ENCODE assay signal across 22 mouse cellular contexts in the genomic region with DNA sequence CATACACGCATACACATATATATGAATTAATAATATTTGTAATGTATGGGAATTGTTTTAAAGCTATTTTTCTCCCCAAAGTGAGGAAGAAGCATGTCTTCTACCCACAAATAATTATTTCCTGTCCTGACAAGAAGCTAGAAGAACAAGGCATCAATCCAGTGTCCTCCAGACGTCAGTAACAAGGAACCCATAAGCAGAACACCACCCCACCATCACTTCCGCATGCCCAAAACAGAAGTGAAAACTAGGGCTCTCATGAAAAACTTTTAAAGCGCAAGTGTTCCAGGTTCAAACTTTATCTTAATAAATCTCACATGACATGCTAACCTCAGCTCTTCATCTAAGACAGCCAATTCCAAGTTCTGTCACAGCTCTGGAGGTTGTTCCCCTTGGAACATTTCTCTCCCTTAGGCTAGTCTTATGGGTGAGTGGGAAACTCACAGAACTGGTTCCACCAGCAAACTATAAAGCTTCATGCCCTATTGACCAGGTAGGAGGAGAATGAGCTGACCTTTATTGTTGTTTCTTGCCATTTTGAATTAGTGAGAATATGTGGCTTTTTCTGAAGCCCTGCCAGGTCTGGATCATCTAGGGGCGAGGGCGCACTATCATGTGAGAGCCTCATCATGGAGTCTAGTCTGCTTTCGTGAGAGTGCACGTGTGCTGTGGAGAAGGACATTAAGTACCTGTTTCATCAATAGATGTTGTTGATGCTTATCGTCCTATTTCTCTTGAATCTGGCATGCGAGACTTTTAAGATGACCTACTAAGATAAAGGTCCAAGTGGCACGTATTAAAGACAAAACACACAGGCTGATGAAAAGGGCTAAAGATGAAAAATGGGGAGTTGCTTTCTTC.
A peak's percentile ranks its signal among the peaks of the same experiment; 100 is the strongest.
DNase-seq lines count a peak whose midpoint lies in the region; ATAC-seq and TF ChIP-seq lines count a peak whose summit lies in the region.
"Had no signal": no experiment of that assay in that cellular context is flagged by ENCODE, and none has a peak within 500 bp of the region (broad histone marks: within the 10 kb centered on the region; RNA-seq: fewer than 3 reads in every experiment).

No protein-coding gene starts in this region.

- WGBS in intestine, embryonic 15.5 days = 79% methylated on average over 11 of the region's 11 CpGs
- WGBS in intestine, postnatal 0 days = 74% methylated on average over 11 of the region's 11 CpGs
- WGBS in kidney, postnatal 0 days = 76% methylated on average over 11 of the region's 11 CpGs

- peak; percentile 84 for ATAC-seq in intestine, embryonic 15.5 days
- ATAC-seq in intestine, postnatal 0 days = no peak
- ATAC-seq in kidney, postnatal 0 days (replicated peaks; ENCODE audit: low FRiP score, low read depth) = peak; percentile 69
- peak; percentile 74 for ATAC-seq in megakaryocyte progenitor cell, adult 5-6 weeks (replicated peaks; ENCODE audit: poor library complexity)
- ATAC-seq in frontal cortex, adult (ENCODE audit: low TSS enrichment) = no peak
- ATAC-seq: liver, postnatal 0 days; lung, postnatal 0 days had no signal

- DNase-seq in kidney, postnatal 0 days (ENCODE audit: low spot score) = no peak
- DNase-seq in kidney, postnatal 4 days = no peak
- DNase-seq in fat pad, adult 2 months (ENCODE audit: extremely low read depth, low read depth, low spot score) = peak; percentile 78
- DNase-seq in ovary, postnatal 10 days (ENCODE audit: low spot score) = no peak
- DNase-seq: cerebellum, adult 11 months; cerebellum, postnatal 10 days; gastrocnemius, adult 2 months; heart, postnatal 10 days; liver; liver, postnatal 0 days; retina, postnatal 1 day; right cerebral cortex, postnatal 25 days; thymus, postnatal 25 days had no signal

- H3K4me3 ChIP-seq in intestine, embryonic 15.5 days (replicated peaks) = no peak overlapping the region
- H3K4me3 ChIP-seq in intestine, postnatal 0 days (ENCODE audit: low read depth, low read length) = no peak overlapping the region
- H3K4me3 ChIP-seq in kidney, postnatal 0 days (replicated peaks; ENCODE audit: low read depth, low read length) = no peak overlapping the region
- H3K4me3 ChIP-seq: gastrocnemius, adult 2 months; heart, embryonic 12.5 days; limb, embryonic 10.5 days; midbrain, embryonic 12.5 days had no signal

- H3K27me3 ChIP-seq in intestine, embryonic 15.5 days (replicated peaks) = no peaks in the 10 kb centered on the region
- H3K27me3 ChIP-seq in intestine, postnatal 0 days (replicated peaks; ENCODE audit: control insufficient read depth, insufficient read depth, low read length) = no peaks in the 10 kb centered on the region
- no peaks in the 10 kb centered on the region for H3K27me3 ChIP-seq in kidney, postnatal 0 days (ENCODE audit: insufficient read depth, low read length)
- H3K27me3 ChIP-seq: heart, embryonic 12.5 days; midbrain, embryonic 12.5 days had no signal

- no peak overlapping the region for H3K4me2 ChIP-seq in intestine, embryonic 15.5 days (replicated peaks)
- H3K4me2 ChIP-seq in intestine, postnatal 0 days (replicated peaks; ENCODE audit: low read depth) = no peak overlapping the region
- H3K4me2 ChIP-seq in kidney, postnatal 0 days (ENCODE audit: low read length) = no peak overlapping the region
- H3K4me2 ChIP-seq: heart, embryonic 12.5 days; midbrain, embryonic 12.5 days had no signal

- no peaks in the 10 kb centered on the region for H3K36me3 ChIP-seq in intestine, embryonic 15.5 days
- no peaks in the 10 kb centered on the region for H3K36me3 ChIP-seq in intestine, postnatal 0 days (ENCODE audit: control insufficient read depth, insufficient read depth)
- H3K36me3 ChIP-seq in kidney, postnatal 0 days (ENCODE audit: insufficient read depth, low read length) = no peaks in the 10 kb centered on the region
- H3K36me3 ChIP-seq: heart, embryonic 12.5 days; limb, embryonic 10.5 days; midbrain, embryonic 12.5 days had no signal

- peaks cover 6% of the 10 kb centered on the region; the same call in 1 of the 2 replicates for H3K4me1 ChIP-seq in intestine, embryonic 15.5 days (replicated peaks)
- H3K4me1 ChIP-seq in intestine, postnatal 0 days (replicated peaks; ENCODE audit: control insufficient read depth, insufficient read depth, low read length) = no peaks in the 10 kb centered on the region
- no peaks in the 10 kb centered on the region; the same call in 1 of the 2 replicates for H3K4me1 ChIP-seq in kidney, postnatal 0 days (replicated peaks; ENCODE audit: insufficient read depth, low read length)
- H3K4me1 ChIP-seq: midbrain, embryonic 12.5 days had no signal

- no peak overlapping the region for H3K27ac ChIP-seq in intestine, embryonic 15.5 days
- no peak overlapping the region for H3K27ac ChIP-seq in intestine, postnatal 0 days (ENCODE audit: low read depth, low read length)
- H3K27ac ChIP-seq in kidney, postnatal 0 days = no peak overlapping the region
- H3K27ac ChIP-seq: gastrocnemius, adult 2 months; limb, embryonic 10.5 days; macrophage; midbrain, embryonic 12.5 days had no signal

- H3K9me3 ChIP-seq in intestine, embryonic 15.5 days = no peaks in the 10 kb centered on the region
- no peaks in the 10 kb centered on the region for H3K9me3 ChIP-seq in intestine, postnatal 0 days (ENCODE audit: control insufficient read depth)
- H3K9me3 ChIP-seq in kidney, postnatal 0 days (replicated peaks; ENCODE audit: low read length) = no peaks in the 10 kb centered on the region
- H3K9me3 ChIP-seq: heart, embryonic 12.5 days; limb, embryonic 10.5 days; midbrain, embryonic 12.5 days had no signal

- no peak overlapping the region for H3K9ac ChIP-seq in intestine, embryonic 15.5 days
- H3K9ac ChIP-seq in intestine, postnatal 0 days (ENCODE audit: low read depth, low read length) = no peak overlapping the region
- H3K9ac ChIP-seq in kidney, postnatal 0 days (ENCODE audit: low read depth, low read length) = no peak overlapping the region
- H3K9ac ChIP-seq: heart, embryonic 12.5 days; liver, postnatal 0 days; midbrain, embryonic 12.5 days had no signal

- no peak for TF ChIP-seq CTCF in intestine, postnatal 0 days (IDR thresholded peaks at IDR 0.05; ENCODE audit: low read depth)
- TF ChIP-seq CTCF in kidney, postnatal 0 days (IDR thresholded peaks at IDR 0.05; ENCODE audit: low read depth) = no peak

Comparison
In these comparisons a context has a peak if more than half of its experiments do, and no peak if none do; other contexts are left out.
1. ATAC-seq: peak in intestine, embryonic 15.5 days (single experiment), kidney, postnatal 0 days (single experiment) and megakaryocyte progenitor cell, adult 5-6 weeks (single experiment); none in intestine, postnatal 0 days (single experiment) and frontal cortex, adult (single experiment).